Mouse (Mus musculus) thymus, postnatal 36 days (tissue): Measurements from ENCODE around the gene Irs2.

Experiments used
- DNase-seq, 2 experiments: peaks; one replicate each; pipeline ENCODE4 v3.0.0; 2022; ENCODE audit warnings: mixed read lengths in 2 of 2

Gene Irs2

DNA sequence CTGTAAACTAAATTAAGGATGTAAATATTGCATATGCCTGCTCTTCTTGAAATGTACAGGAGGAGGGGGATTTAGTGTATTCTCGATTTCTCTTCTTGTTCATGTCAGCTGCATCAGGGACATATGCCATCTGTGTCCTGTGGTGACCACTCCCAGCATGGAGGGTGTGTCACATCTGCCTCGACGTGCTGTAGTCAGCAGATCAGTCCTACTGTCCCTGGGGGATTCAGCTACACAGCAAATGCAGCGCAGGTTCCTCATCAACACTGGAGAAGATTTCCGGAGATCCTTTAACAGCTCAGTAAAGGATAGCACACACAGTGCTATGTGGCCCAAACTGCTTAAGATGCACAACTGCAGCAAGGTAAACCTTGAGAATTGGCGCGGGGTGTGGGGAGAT is 23.2 kb downstream of the Irs2 start:
- DNase-seq = no peak

DNA sequence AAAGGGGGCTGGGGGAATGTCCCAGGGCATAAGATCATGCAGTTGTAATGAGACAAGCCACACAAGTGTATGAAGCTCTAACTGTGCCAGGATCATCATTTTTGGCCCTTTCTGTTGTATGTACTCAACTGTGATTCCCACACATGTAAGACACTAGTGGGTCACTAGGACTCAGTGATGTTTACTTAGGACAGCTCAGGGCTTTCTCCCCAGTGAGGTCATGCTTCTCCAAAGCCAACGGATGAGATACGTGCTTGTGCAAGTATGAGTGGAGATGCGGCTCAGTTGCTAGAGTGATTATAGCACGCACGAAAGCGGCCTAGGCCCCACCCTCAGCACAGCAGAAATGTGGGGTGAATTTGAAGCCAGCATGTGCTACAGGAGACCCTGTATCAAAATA is 27.4 kb downstream of the Irs2 start:
- DNase-seq = no peak

DNA sequence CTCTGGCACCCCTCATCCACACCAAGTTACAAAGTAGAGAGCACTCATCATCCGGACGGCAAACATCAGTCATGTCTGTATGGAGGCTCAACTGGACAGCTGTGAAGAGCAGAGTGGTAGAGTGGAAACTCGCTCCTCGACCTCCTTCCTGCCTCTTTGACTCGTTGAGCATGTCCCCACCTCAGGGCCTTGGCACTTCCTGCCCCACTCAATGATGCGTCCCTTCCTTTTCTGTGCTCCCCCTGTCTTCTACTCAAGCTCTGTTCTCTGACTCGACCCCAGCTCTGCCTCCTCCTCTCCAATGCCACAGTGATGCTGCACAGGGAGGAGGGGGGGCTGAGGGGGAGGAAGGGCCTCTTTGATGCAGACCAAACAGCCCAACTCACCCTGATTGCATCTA is 28.3 kb downstream of the Irs2 start:
- DNase-seq = peak; percentile 23 to 35

DNA sequence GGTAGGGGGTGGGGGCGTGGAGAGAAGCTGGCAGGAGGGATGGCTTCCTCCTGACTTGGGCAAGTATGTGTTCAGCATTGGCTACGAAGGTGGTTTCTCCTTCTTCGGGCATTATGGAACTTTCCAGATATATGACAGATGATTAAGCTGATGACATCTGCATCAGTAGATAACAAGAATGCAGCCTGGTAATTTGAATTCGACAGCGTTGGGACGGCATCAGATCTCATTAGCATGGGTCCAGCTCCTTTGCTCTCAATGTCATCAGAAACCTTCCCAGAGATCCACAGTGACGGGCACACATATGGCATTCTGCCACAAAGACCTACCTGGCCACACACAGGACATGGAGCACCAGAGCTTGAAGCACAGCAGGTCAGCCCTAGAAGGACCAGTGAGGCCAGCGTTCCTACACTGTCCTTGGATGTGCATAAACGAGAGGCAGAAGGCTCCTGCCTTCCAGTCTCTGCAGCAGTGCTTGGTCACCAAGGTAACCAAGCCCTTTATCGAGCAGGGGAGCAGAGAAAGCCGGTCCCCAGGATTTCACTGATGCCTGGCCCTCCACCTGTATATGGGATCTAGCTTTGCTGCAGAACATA is 29.0 kb downstream of the Irs2 start:
- DNase-seq = no peak

DNA sequence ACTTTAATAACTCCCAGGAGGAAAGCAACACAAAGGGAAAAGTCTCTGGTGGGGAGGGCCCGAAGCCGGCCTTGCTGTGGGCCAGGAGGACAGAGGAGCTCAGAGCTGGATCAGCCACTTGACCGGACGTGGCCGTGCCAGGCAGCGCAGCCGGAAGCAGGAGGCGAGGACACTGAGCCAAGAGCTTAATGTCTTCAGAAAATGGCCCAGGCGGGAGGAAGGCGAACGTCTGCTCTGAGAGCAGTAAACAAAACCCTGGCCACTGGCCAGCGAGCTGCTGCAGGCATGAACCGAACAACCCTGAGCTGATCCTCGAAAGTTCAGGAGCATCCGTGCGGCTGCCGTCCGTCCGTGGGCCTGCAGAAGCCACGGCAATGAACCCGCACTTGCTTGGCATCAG is 29.9 kb downstream of the Irs2 start:
- no peak for DNase-seq

DNA sequence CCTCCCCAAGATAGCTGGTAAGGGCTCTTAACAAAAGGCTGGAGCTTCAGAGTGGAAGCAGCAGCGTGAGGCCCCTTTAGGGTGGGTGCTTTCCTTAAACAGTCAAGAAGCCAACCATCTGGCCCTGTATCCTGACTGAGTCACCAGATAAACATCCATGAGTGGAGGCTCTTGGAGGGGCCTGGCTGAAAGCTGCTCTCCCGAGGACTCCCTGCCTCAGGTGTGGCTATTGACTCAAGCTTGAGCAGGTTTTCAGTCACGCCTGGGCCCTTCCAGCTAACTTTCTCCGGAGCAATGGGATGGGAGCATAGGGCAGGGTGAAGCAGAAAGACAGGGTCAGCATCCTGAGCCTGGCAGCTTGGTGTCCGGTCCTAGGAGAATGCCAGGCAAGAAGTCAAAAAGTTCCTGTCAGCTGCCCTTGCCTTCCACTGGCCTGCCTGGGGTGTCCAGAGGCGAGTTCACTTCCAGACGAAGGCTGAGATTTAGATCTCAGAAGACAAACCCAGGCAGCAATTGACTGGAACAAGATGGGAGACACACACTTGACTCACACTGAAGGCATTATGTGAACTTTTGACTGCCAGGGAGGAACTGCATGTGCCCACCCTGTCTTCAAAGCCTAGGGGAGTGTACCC is 30.4 kb downstream of the Irs2 start:
- DNase-seq = no peak

DNA sequence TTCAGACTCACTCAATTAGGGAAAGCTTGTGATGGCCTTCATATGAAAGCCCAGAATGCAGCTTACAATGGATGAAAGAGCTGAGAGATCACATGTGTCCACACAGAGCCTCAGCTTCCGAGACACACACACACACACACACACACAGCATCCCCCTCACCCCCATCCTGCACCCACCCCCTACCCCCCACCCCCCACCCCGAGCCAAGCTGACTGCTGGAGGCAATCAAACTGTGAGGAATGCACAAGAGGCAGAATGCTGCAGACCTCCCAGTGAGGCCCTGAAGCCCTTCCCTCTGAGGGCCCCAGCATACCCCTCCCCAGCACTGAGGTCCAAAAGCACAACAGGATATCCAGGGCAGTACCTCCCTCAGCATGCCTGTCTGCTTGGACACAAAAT is 33.6 kb downstream of the Irs2 start:
- DNase-seq = no peak

DNA sequence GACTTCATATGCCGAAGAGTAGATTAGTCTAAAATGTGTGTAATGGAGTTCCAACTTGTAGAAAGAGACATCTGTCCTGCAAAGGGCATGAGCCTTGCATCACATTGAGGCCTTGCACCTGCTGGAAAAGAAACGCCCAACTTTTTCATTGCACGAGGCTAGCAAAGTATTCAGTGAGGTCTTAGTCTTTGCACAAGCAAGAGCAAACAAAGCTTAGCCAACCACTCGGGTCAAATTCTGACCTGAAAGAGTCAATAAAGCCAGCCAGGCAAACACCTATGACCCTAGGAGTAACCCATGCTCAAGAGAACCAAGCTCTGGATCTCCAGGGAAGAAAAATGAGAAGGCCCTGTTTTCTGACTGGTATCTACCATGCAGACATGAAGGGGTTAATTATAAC is 34.1 kb downstream of the Irs2 start:
- no peak for DNase-seq

DNA sequence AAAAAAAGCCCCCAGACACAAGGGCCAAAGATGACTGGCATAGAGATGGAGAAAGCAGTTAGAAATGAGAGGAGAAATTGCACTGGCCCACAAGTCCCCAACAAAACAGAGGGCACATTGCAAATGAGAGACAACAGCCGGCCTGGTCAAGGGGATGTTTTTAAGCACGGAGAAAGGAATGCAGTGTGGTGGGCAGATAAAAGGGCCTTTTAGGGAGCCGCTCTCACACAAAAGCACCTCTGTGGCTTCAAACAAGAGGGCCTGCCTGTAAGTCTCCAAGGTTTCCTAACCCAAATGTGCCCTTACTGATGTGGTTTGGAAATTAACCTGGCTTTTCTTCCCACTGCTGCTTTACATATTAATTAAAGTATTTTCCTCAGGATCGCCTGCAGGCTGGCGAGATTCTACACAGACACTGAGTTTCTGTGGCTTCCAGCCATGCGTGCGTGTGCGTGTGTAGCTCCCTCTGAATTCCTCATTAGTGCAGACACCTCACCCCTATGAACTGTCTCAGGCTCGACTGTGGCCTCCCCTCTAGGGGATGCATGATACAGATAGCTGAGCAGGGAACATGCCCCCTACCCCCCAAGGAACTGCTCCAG is 35.3 kb downstream of the Irs2 start:
- DNase-seq = no peak

DNA sequence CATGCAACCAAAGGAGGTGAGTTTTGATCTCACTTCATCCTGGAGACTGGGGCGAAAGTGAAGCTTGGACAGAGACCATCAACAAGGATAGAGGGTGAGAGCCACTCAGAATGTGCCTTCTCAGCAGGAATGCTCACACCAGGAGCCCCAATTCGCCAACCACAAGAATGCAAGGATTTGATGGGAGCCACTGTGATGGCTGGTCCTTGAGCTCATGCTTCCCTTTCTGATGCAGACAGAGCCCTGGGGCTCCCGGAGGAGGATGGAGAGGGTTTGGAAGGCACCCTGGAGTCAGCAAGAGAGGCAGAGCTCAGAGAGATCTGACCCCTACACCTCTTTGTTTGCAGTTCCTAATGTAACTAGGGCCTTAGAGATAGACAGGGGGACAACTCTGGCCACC is 36.3 kb downstream of the Irs2 start:
- no peak for DNase-seq

DNA sequence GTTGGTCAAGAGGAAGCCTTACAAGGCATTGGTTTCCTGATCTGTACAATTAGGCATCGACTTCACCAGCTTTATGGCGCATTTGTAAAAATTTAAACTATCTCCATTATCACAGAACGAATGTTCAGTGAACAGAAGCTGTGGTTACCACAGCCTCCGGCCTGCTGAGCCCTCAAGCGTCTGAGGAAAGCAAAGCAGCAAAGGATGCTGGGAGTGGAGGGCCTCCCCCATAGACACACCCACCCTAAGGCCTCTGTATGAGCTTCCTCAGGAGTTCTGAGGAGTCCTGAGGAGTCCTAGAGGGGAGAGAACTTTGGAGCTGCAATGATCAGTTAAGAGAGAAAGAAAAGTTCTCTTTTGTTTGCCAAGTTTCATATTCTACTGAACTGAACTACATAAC is 36.7 kb downstream of the Irs2 start:
- peak; percentile 14 to 33 for DNase-seq

DNA sequence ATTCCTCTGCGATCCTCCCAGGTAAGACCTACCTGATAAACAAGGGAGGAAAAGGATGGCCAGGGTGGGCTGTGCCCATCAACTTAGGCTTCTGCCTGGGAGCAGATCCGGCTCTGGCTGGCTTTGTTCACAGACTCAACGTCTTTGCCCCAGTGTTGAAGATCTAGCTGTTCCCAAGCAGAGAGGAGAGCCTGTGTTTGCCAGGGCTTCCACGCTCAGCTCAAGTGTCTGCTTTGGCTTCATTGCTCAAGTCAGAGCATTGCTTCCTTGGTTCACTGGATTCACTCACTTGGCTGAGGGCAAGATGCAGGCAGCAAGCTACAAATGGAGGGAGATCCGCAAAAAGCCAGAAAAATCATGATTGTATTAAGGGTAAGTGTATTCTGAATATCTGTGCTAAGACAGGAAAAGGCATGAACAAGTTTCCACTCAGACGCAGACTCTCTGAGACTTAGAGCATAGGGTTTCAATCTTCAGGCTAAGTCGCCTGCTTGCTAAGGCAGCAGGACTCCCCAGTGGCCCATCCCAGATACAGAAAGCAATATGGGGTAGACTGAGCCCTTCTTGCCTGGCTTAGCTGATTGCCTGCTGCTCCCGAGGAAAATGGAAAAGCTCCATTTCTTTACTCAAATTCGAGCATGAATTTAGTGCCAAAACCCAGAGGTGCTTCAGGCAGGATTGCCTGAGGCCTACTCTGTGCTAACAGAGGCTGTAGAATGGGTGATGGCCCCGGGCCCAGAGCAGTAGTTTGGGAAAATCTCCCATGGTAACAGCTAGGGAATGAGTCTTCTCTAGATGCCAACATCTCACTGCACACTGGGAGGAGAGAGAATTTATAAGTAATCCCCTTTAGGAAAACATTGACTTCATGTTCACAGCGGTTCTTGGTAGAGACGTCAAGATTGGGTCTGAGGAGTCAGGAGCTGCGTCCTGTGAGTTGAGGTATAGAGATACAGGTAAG is 37.5 kb downstream of the Irs2 start:
- DNase-seq = no peak

DNA sequence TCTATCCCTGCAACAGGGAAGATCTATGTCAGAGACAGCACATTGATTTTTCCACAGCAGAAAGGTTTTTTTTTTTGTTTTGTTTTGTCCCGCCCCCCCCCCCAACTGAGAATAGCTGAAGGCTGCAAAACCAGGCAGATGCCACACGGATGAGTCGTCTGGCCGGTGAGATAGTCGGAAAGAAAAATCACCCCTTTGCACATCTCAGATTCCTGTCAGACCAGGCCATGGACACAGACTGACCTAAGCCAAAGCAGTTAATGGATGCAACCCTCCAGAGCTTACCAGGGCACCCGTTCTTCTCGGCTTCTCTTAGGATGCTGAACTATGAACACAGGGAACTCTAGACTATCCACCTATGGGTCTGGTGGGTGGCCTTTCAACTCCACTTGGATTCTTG is 39.6 kb downstream of the Irs2 start:
- no peak for DNase-seq

DNA sequence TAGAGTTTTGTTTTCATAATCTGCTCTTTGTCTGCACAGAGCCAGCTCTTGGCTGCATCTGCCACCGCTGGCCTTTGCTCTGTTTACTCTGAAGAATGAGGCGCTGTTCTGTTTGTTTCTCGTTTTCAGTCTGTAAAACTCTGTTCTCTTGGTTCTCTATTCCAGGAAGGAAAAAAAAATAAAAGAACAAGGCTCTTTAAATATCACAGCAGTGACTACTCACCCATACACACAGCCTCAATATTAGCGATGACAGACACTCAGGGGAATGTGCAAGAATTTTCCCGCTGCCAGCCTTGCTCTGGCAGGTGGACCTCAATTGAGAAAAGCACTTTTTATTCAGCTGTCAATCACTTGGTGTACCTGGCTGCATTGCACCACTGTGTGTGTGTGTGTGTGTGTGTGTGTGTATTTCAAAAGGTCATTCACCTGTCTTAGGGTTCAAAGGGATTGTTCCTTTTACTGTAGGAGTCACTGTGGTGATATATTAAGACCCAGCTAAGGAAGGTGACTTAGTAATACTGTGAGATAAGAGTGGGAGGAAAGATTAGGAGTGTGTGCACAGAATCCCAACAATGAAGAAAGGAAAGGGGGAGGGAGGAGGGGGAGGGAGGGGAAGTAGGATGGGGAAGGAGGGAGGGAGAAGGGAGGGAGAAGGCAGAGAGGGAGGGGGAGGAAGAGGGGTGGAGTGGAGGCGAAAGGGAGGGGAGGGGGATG is 42.7 kb downstream of the Irs2 start:
- DNase-seq = no peak

DNA sequence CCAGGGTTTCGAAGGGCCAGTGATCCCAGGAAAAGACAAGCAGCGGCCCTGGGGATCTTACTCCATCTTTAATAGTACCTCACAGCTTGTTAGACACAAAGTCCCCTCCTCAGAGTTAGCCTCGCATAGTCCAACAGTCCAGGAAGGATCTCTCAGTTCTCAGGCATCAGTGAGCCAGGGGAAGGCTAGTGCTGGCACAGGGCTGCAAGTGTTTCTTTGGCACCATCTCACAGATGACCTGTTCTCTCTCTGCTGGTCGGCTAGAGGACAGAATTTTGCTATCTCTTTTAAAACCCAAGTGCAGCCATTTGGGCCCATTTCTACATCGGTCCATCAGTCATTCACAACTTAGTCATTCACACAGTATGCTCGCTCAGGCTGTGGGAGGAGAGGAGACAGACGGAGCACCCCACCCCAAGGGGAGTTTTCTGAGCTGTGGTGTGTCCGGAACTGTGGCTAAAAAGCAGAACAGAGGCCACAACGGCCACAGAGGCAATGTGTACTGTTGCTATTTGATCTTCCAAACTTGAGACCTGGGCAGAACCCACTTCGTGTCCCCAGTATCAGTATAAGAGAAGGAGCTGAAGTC is 43.7 kb downstream of the Irs2 start:
- DNase-seq = no peak

DNA sequence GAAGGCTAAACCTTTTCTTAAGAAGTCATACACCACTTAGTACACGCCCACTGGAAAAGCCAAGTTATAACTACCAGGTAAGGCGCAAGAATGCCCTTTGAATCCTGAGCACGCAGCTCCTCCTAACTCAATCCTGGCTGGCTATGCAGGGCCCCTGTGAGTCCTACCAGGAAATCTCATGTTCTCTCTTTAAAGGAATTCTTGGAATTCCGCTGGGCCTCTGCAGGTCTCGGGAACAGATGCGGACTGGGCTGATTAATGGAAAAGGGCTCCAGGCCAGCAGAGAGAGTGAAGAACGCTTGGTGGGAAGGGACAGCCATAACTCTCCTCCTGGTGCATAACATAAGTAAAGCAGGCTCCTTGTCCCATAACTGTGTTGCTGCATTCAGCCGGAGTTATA is 46.3 kb downstream of the Irs2 start:
- no peak for DNase-seq

DNA sequence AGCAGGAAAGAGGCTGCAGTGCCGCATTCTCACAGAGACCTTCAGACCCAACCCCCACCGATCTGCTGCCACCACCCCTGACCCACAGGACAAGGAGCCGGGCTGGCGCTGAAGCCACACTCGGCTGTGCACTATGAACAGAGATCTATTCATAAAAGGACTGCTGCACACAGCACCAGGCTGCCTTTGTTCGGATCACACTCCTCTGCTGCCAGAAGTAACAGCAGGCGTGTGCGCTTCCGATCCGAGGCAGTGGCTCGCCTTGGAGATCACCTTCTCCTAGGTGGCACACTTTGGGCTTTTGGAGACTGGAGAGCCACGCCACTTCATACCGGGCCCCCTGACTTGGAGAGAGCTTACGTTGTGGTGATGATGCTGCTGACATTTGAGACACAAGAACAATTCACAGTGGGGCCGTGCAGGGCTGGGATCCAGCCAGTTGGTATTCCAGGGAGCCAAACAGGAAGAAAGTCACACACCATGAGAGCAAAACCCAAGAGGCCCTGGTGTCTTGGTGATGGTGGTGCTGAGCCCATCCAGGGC is 47.9 kb downstream of the Irs2 start:
- DNase-seq = no peak

DNA sequence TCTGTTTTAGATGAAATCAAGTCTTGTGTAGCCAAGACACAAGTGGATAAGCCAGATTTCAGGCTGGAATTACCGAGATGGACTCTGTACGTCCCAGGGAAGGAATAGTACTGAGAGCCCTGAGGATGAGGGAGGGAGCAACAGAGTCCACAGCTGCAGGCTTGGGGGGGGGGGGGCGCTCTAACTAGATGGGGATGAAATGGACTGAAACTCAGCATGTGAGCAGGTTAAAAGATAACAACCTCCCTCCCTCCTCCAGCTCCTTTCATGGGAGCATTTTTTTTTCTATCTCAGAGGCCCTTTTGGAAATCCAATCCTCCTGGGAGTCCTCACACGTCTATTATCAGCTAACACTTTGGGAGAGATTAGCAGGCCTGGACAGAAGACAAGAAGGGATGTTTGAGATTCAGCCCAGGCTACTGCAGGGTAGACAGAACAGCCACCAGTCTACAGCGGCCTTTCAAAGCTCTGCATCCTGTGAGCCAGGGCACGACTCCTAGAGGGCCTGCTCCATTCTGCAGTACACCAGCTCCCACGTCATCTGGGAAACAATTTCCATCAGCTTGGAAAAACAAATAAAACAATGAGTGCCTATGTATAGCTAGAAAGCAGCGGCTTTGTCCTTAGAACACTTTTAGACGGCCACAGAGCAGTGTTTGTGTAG is 50.8 kb downstream of the Irs2 start:
- no peak for DNase-seq

DNA sequence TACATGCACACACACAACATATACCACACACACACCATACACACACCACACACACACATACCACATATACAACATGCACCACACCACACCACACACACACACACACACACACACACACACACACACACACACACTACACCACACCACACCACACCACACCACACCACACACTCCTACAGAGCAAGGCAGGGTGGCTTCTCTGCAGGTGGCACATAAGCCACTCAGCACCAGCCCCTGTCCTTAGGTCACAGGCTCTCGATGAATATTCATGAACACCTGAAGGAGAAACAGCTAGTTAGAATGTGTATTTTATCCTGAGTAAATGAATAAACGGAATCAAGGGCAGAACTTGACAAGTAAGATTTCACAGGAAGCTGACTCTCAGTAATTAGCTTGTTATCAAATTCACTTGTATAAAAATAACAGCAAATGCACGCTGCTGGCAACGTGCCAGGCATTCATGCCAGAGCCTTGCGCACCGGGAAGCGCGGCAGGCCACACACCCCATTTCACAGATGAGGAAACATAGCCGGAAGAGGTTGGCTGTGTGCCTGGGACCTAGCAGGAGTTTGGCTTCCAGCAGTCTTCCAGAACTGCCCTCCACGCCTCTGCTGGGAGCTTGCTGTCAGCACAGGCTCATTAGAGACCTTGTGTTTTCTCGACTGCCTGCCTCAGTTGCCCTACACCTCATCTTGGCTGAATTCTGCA is 54.8 kb downstream of the Irs2 start:
- DNase-seq = peak in 1 of 2 experiments; percentile 13

DNA sequence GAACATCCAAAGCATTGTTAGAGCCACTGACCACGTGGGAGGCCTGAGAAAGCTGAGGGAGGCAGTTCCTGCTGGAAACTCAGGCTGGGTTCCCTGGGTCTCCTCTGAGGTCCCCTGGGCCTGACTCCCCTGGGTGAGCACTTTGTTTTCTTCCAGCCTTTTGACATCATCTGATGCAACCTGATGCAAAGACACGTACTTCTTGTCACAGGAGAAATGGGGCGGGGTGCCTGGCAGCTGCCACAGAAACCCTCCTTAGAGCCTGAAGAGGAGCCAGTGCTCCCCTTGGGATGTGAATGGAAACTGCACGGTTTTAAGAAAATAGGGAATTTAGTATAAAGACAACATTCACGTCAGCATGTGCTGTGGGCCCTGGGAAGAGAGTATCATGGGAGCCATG is 55.6 kb downstream of the Irs2 start:
- DNase-seq = no peak

DNA sequence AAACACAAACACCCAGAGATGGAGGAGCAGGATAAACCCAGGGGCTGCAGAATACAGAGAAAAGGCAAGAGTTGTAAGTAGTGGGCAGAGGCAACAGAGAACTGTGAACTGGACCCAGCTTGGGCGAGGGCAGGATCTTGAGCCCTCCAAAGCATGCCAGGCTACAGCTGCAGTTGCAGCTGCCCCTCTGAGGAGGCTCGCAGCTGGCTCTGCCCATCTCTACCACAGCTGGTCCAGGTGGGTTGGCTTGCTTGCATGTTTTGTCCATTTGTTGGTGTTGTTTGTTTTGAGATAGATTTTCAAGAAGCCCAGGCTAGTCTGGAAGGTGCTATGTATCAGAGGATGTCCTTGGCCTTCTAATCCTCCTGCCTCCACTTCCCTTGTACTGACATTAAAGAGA is 56.0 kb downstream of the Irs2 start:
- no peak for DNase-seq
